Mouse (Mus musculus) adrenal gland, postnatal 4 days (tissue): ENCODE data around the gene Anks1b. TPM values are rescaled to one million over a fixed set of nuclear protein-coding genes. Genes with fewer than 3 reads are reported as not detected.

Source experiments
- DNase-seq, 2 experiments: peaks; one replicate each; pipeline ENCODE4 v3.0.0; 2021 to 2022; ENCODE audit warnings: low spot score in 2 of 2, mixed read lengths in 2 of 2
- total RNA-seq, 2 experiments: library from RNA; stranded (reverse); gene quantifications; 2 replicates each; pipeline ENCODE4 v1.2.3; 2021

Anks1b gene
- total RNA-seq, 2 experiments from 2014 or later = 4.4 to 4.5 TPM

- DNase-seq = no peak
Measured at GRCm38 (mm10) chr10:90649681-90650080, 776.4 kb downstream of the Anks1b start.

- DNase-seq = no peak
Measured at GRCm38 (mm10) chr10:90657416-90658120, 784.3 kb downstream of the Anks1b start.

GRCm38 (mm10) chr10:90666746-90667145 is 793.4 kb downstream of the Anks1b start:
- DNase-seq = no peak

GRCm38 (mm10) chr10:90670291-90670690 is 797.0 kb downstream of the Anks1b start:
- no peak for DNase-seq

GRCm38 (mm10) chr10:90672135-90672534 is 798.8 kb downstream of the Anks1b start:
- no peak for DNase-seq

- no peak for DNase-seq
Measured at GRCm38 (mm10) chr10:90674362-90674761, 801.1 kb downstream of the Anks1b start.

GRCm38 (mm10) chr10:90677421-90677820 is 804.1 kb downstream of the Anks1b start:
- DNase-seq = no peak

GRCm38 (mm10) chr10:90679713-90680470 is 806.6 kb downstream of the Anks1b start:
- DNase-seq = no peak

GRCm38 (mm10) chr10:90683813-90684212 is 810.5 kb downstream of the Anks1b start:
- DNase-seq = no peak

GRCm38 (mm10) chr10:90685367-90685766 is 812.1 kb downstream of the Anks1b start:
- DNase-seq = no peak

- no peak for DNase-seq
Measured at GRCm38 (mm10) chr10:90688153-90688552, 814.8 kb downstream of the Anks1b start.

GRCm38 (mm10) chr10:90688696-90689252 is 815.5 kb downstream of the Anks1b start:
- no peak for DNase-seq

GRCm38 (mm10) chr10:90689854-90690513 is 816.7 kb downstream of the Anks1b start:
- DNase-seq = peak; percentile 15 to 38

- no peak for DNase-seq
Measured at GRCm38 (mm10) chr10:90696687-90697086, 823.4 kb downstream of the Anks1b start.

- no peak for DNase-seq
Measured at GRCm38 (mm10) chr10:90697413-90697812, 824.1 kb downstream of the Anks1b start.

- DNase-seq = no peak
Measured at GRCm38 (mm10) chr10:90699211-90699610, 825.9 kb downstream of the Anks1b start.

GRCm38 (mm10) chr10:90704602-90705001 is 831.3 kb downstream of the Anks1b start:
- no peak for DNase-seq

GRCm38 (mm10) chr10:90708822-90709601 is 835.7 kb downstream of the Anks1b start:
- no peak for DNase-seq

- no peak for DNase-seq
Measured at GRCm38 (mm10) chr10:90709602-90709931, 836.3 kb downstream of the Anks1b start.

- no peak for DNase-seq
Measured at GRCm38 (mm10) chr10:90717961-90718360, 844.7 kb downstream of the Anks1b start.

GRCm38 (mm10) chr10:90718684-90719083 is 845.4 kb downstream of the Anks1b start:
- no peak for DNase-seq
